Comparison of ENCODE assay signal across 18 mouse cellular contexts in the genomic region with DNA sequence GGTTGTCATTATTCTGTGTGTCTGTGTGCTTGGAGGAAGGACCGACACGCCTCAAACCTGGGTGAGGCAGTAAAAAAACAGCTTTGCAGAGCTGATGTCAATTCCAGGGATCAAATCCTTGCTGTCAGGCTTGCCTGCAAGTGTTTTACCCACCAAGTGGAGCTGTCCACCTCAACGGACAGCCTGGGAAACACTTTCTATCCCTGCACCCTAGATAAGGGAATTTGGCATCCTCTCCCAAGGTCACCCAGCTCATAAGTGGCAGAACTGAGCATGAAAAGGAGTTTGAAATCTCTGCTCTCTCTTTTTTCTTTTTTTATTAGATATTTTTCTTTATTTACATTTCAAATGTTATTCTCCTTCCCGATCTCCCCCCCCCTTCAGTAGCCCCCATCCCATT.
DNase-seq lines count a peak whose midpoint lies in the region; ATAC-seq lines count a peak whose summit lies in the region.
"Had no signal": no experiment of that assay in that cellular context is flagged by ENCODE, and none has a peak within 500 bp of the region (broad histone marks: within the 10 kb centered on the region; RNA-seq: fewer than 3 reads in every experiment).

No protein-coding gene starts in this region.

- peak; percentile 43 to 70 for DNase-seq in adrenal gland, adult (ENCODE audit: inconsistent age in 2 of 2, low spot score in 1 of 2)
- DNase-seq in adrenal gland, adult 18-20 months (ENCODE audit: low spot score in 2 of 2) = no peak
- DNase-seq in heart, adult 8-10 months (ENCODE audit: low spot score) = peak; percentile 1
- DNase-seq in adrenal gland, adult 8-10 months = peak; percentile 14
- peak; percentile 46 to 64 for DNase-seq in adrenal gland, postnatal 36 days
- DNase-seq in cerebellum, postnatal 36 days = no peak
- DNase-seq: cerebellum, adult 11-12 months; cerebellum, adult 9-11 months; gastrocnemius, adult 2 months; gastrocnemius, postnatal 25 days; heart, postnatal 14 days; kidney, adult 18-20 months had no signal

- no peak for ATAC-seq in heart, embryonic 11.5 days (replicated peaks; ENCODE audit: insufficient number of reproducible peaks, low FRiP score, low TSS enrichment)
- ATAC-seq: forebrain, embryonic 14.5 days; intestine, embryonic 15.5 days had no signal

- H3K9ac ChIP-seq in heart, embryonic 11.5 days (ENCODE audit: low read depth, low read length) = no peak overlapping the region
- H3K9ac ChIP-seq: hindbrain, embryonic 14.5 days; intestine, embryonic 15.5 days had no signal

- H3K9me3 ChIP-seq in heart, embryonic 11.5 days (replicated peaks; ENCODE audit: control insufficient read depth, low read length) = no peaks in the 10 kb centered on the region
- H3K9me3 ChIP-seq: embryonic facial prominence, embryonic 10.5 days; hindbrain, embryonic 10.5 days; intestine, embryonic 15.5 days had no signal

- H3K27me3 ChIP-seq in heart, embryonic 11.5 days (ENCODE audit: control insufficient read depth, insufficient read depth, low read length) = no peaks in the 10 kb centered on the region
- H3K27me3 ChIP-seq: intestine, embryonic 15.5 days had no signal

- H3K4me2 ChIP-seq in heart, embryonic 11.5 days = no peak overlapping the region
- H3K4me2 ChIP-seq: hindbrain, embryonic 14.5 days; intestine, embryonic 15.5 days had no signal

- WGBS in heart, embryonic 11.5 days (ENCODE audit: insufficient replicate concordance) = 47% methylated on average over 4 of the region's 4 CpGs

- no peak overlapping the region for H3K4me3 ChIP-seq in heart, embryonic 11.5 days (ENCODE audit: low read depth, low read length)
- H3K4me3 ChIP-seq: embryonic facial prominence, embryonic 10.5 days; gastrocnemius, adult 2 months; hindbrain, embryonic 10.5 days; intestine, embryonic 15.5 days had no signal

- H3K27ac ChIP-seq in heart, embryonic 11.5 days (ENCODE audit: low read depth, low read length) = no peak overlapping the region
- H3K27ac ChIP-seq: embryonic facial prominence, embryonic 10.5 days; gastrocnemius, adult 2 months; hindbrain, embryonic 10.5 days; hindbrain, embryonic 14.5 days; intestine, embryonic 15.5 days had no signal

- no peaks in the 10 kb centered on the region for H3K4me1 ChIP-seq in heart, embryonic 11.5 days (ENCODE audit: control insufficient read depth, insufficient read depth, low read length)
- H3K4me1 ChIP-seq: intestine, embryonic 15.5 days had no signal

- H3K36me3 ChIP-seq in heart, embryonic 11.5 days (ENCODE audit: control insufficient read depth, insufficient read depth, low read length) = no peaks in the 10 kb centered on the region
- H3K36me3 ChIP-seq: embryonic facial prominence, embryonic 10.5 days; hindbrain, embryonic 10.5 days; intestine, embryonic 15.5 days had no signal

Comparison
In these comparisons a context has a peak if more than half of its experiments do, and no peak if none do; other contexts are left out.
1. DNase-seq: peak in adrenal gland, adult (2 of 2), heart, adult 8-10 months (single experiment), adrenal gland, adult 8-10 months (single experiment) and adrenal gland, postnatal 36 days (2 of 2); none in adrenal gland, adult 18-20 months (0 of 2) and cerebellum, postnatal 36 days (0 of 2).